Mouse (Mus musculus): Measurements from ENCODE around the gene Mcm10. TPM values are rescaled to one million over a fixed set of nuclear protein-coding genes. Genes with fewer than 3 reads are reported as not detected.

Gene Mcm10
- polyA plus RNA-seq, 1 experiment from 2014 or later = 1.8 TPM

- WGBS = 93% methylated on average over 6 of the region's 6 CpGs
- no peaks in the 10 kb centered on the region for H3K4me1 ChIP-seq (ENCODE audit: control insufficient read depth, insufficient read depth, low read length)
- no peak for ATAC-seq (ENCODE audit: low read depth)
- no peaks in the 10 kb centered on the region for H3K36me3 ChIP-seq (ENCODE audit: control insufficient read depth, insufficient read depth, low read length)
- H3K4me2 ChIP-seq (ENCODE audit: low read depth, low read length) = no peak overlapping the region
- no peaks in the 10 kb centered on the region for H3K27me3 ChIP-seq (ENCODE audit: control insufficient read depth, insufficient read depth, low read length)
- H3K9ac ChIP-seq (replicated peaks; ENCODE audit: low read depth, low read length) = no peak overlapping the region
- H3K9me3 ChIP-seq (ENCODE audit: control insufficient read depth, low read length) = no peaks in the 10 kb centered on the region
- no peak overlapping the region for H3K27ac ChIP-seq (ENCODE audit: low read depth, low read length)
- H3K4me3 ChIP-seq (ENCODE audit: low read depth, low read length) = no peak overlapping the region
Measured at GRCm38 (mm10) chr2:4996421-4996824, 16.2 kb downstream of the Mcm10 start.

- no peak for ATAC-seq (ENCODE audit: low read depth)
- WGBS = 94% methylated on average over 11 of the region's 11 CpGs
- H3K4me1 ChIP-seq (ENCODE audit: control insufficient read depth, insufficient read depth, low read length) = no peaks in the 10 kb centered on the region
- H3K27ac ChIP-seq (ENCODE audit: low read depth, low read length) = no peak overlapping the region
- no peak overlapping the region for H3K9ac ChIP-seq (replicated peaks; ENCODE audit: low read depth, low read length)
- H3K27me3 ChIP-seq (ENCODE audit: control insufficient read depth, insufficient read depth, low read length) = no peaks in the 10 kb centered on the region
- no peak overlapping the region for H3K4me2 ChIP-seq (ENCODE audit: low read depth, low read length)
- no peaks in the 10 kb centered on the region for H3K9me3 ChIP-seq (ENCODE audit: control insufficient read depth, low read length)
- H3K4me3 ChIP-seq (ENCODE audit: low read depth, low read length) = no peak overlapping the region
- H3K36me3 ChIP-seq (ENCODE audit: control insufficient read depth, insufficient read depth, low read length) = no peaks in the 10 kb centered on the region
Measured at GRCm38 (mm10) chr2:4995646-4996045, 16.9 kb downstream of the Mcm10 start.

DNA sequence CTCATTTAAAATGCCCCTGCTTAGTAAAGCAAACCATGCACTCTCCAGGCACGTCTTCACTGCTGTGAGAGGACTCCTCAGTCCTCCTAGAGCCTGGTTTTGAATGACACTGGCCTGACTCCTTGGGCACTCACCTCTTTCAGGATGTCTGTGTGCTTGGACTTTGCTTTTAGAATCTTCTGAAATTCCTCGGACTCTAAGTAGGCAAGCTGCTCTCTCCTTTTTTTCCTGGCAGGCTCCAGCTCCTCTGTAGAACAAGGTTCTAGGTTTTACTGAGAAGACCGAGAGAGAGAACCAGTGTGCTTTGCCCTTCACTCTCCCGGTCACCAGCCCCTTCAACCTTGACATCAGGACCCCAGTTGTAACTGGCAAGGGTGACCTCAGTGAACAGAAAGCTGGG lies 18.2 kb downstream of the Mcm10 start:
- H3K9ac ChIP-seq (replicated peaks; ENCODE audit: low read depth, low read length) = no peak overlapping the region
- H3K4me1 ChIP-seq (ENCODE audit: control insufficient read depth, insufficient read depth, low read length) = no peaks in the 10 kb centered on the region
- no peak overlapping the region for H3K4me2 ChIP-seq (ENCODE audit: low read depth, low read length)
- WGBS = 94% methylated on average over 4 of the region's 4 CpGs
- H3K36me3 ChIP-seq (ENCODE audit: control insufficient read depth, insufficient read depth, low read length) = no peaks in the 10 kb centered on the region
- H3K27me3 ChIP-seq (ENCODE audit: control insufficient read depth, insufficient read depth, low read length) = no peaks in the 10 kb centered on the region
- no peak overlapping the region for H3K4me3 ChIP-seq (ENCODE audit: low read depth, low read length)
- no peak overlapping the region for H3K27ac ChIP-seq (ENCODE audit: low read depth, low read length)
- no peak for ATAC-seq (ENCODE audit: low read depth)
- no peaks in the 10 kb centered on the region for H3K9me3 ChIP-seq (ENCODE audit: control insufficient read depth, low read length)

DNA sequence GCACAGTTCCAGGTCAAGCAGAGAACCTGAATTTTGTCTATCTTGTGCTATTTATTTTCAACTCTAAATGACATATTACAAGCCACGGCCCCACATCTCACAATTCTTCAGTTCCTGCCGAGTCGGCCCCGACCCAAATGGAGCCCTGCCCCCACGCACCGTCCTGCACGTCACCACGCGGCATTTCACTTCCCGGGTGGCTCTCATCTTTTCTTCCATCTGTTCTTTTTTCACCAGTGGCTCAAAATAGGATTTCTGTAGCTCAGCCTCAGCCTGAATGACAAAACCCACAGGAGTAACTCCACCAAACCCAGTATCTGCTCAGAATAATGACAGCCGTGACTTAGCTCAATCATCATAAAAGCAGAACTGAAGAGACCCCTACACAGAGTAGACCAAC lies 19.0 kb downstream of the Mcm10 start:
- no peaks in the 10 kb centered on the region for H3K4me1 ChIP-seq (ENCODE audit: control insufficient read depth, insufficient read depth, low read length)

GRCm38 (mm10) chr2:4988826-4989424 lies 23.7 kb downstream of the Mcm10 start:
- Histone ChIP-seq H3K27ac (ENCODE audit: low read depth, low read length) (no peak overlapping the region), H3K9me3 (ENCODE audit: control insufficient read depth, low read length) (no peaks in the 10 kb centered on the region), H3K4me3 (ENCODE audit: low read depth, low read length) (no peak overlapping the region), H3K27me3 (ENCODE audit: control insufficient read depth, insufficient read depth, low read length) (no peaks in the 10 kb centered on the region), H3K9ac (replicated peaks; ENCODE audit: low read depth, low read length) (no peak overlapping the region), H3K4me2 (ENCODE audit: low read depth, low read length) (no peak overlapping the region), H3K4me1 (ENCODE audit: control insufficient read depth, insufficient read depth, low read length) (no peaks in the 10 kb centered on the region), H3K36me3 (ENCODE audit: control insufficient read depth, insufficient read depth, low read length) (no peaks in the 10 kb centered on the region)
- 82% methylated on average over 11 of the region's 11 CpGs for WGBS
- ATAC-seq (ENCODE audit: low read depth) = no peak

More for the DNA sequence above, 19.0 kb downstream of the Mcm10 start:
- H3K9ac ChIP-seq (replicated peaks; ENCODE audit: low read depth, low read length) = no peak overlapping the region
- H3K9me3 ChIP-seq (ENCODE audit: control insufficient read depth, low read length) = no peaks in the 10 kb centered on the region
- H3K27ac ChIP-seq (ENCODE audit: low read depth, low read length) = no peak overlapping the region
- H3K4me2 ChIP-seq (ENCODE audit: low read depth, low read length) = no peak overlapping the region
- no peaks in the 10 kb centered on the region for H3K27me3 ChIP-seq (ENCODE audit: control insufficient read depth, insufficient read depth, low read length)
- ATAC-seq (ENCODE audit: low read depth) = no peak
- H3K36me3 ChIP-seq (ENCODE audit: control insufficient read depth, insufficient read depth, low read length) = no peaks in the 10 kb centered on the region
- H3K4me3 ChIP-seq (ENCODE audit: low read depth, low read length) = no peak overlapping the region
- 91% methylated on average over 11 of the region's 11 CpGs for WGBS

DNA sequence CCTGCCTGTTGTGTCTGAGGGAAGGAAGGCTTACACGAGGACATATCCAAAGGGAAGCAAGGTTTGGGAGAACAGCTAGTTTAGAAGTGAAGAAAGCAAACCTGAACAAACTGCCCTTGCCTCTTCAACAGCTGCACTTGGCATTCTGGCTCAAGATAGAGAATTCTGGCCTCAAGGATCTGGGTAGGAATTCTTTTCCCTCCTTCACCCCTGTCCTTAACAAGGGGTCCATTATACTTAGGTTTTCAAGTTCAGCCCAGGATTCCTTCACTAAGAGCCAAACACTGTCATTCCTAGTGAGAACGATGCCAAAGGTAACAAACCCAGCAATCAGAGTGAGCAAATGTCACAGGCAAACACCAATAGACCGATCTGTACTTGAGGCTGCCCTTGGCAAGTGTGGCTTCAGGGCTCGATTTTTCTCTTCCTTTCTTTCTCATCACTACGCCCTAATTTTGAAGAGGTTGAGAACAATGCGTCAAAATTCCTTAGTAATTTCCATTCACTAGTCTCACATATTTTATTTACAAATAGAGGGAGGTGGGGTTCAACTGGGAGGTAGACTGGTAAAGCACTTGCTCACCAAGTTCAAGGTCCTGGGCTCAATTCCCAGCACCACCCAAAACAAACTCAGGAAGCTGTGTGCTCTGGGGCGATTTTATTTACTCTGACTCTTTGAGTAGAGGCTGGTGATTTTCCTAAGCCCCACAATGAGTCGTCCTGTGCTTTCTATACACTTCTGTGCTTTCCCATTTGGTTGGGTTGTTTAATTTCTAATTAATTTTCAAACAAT lies 25.0 kb downstream of the Mcm10 start:
- ATAC-seq (ENCODE audit: low read depth) = no peak
- no peak overlapping the region for H3K9ac ChIP-seq (replicated peaks; ENCODE audit: low read depth, low read length)
- no peaks in the 10 kb centered on the region for H3K4me1 ChIP-seq (ENCODE audit: control insufficient read depth, insufficient read depth, low read length)
- no peak overlapping the region for H3K4me3 ChIP-seq (ENCODE audit: low read depth, low read length)
- no peaks in the 10 kb centered on the region for H3K9me3 ChIP-seq (ENCODE audit: control insufficient read depth, low read length)
- no peaks in the 10 kb centered on the region for H3K36me3 ChIP-seq (ENCODE audit: control insufficient read depth, insufficient read depth, low read length)
- H3K4me2 ChIP-seq (ENCODE audit: low read depth, low read length) = no peak overlapping the region
- H3K27ac ChIP-seq (ENCODE audit: low read depth, low read length) = no peak overlapping the region
- 87% methylated on average over 8 of the region's 8 CpGs for WGBS
- no peaks in the 10 kb centered on the region for H3K27me3 ChIP-seq (ENCODE audit: control insufficient read depth, insufficient read depth, low read length)

DNA sequence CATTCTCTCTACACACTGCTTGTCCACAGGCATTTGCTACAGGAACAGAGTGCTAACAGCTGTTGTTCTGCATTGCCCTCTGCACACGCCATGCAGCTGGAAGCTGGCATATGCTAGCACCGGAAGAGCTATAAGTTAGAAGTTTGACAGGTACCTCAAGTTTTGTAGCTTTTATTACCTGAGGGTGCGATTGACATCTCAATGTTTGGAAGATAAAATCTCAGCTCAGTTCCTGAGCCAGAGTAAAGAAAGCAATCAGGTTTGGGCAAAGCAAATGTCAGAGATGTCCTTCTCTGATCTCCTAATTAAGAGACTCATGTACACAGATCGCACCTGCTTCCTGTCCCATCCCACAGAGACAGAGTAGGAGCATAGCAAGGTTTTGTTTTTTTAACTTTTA lies 25.8 kb downstream of the Mcm10 start:
- Histone ChIP-seq H3K27me3 (ENCODE audit: control insufficient read depth, insufficient read depth, low read length) (no peaks in the 10 kb centered on the region), H3K9ac (replicated peaks; ENCODE audit: low read depth, low read length) (no peak overlapping the region), H3K27ac (ENCODE audit: low read depth, low read length) (no peak overlapping the region), H3K4me3 (ENCODE audit: low read depth, low read length) (no peak overlapping the region), H3K4me1 (ENCODE audit: control insufficient read depth, insufficient read depth, low read length) (no peaks in the 10 kb centered on the region), H3K9me3 (ENCODE audit: control insufficient read depth, low read length) (no peaks in the 10 kb centered on the region), H3K36me3 (ENCODE audit: control insufficient read depth, insufficient read depth, low read length) (no peaks in the 10 kb centered on the region), H3K4me2 (ENCODE audit: low read depth, low read length) (no peak overlapping the region)
- WGBS = 86% methylated on average over 4 of the region's 4 CpGs
- no peak for ATAC-seq (ENCODE audit: low read depth)

- Histone ChIP-seq H3K27me3 (ENCODE audit: control insufficient read depth, insufficient read depth, low read length) (no peaks in the 10 kb centered on the region), H3K36me3 (ENCODE audit: control insufficient read depth, insufficient read depth, low read length) (no peaks in the 10 kb centered on the region), H3K9me3 (ENCODE audit: control insufficient read depth, low read length) (no peaks in the 10 kb centered on the region), H3K4me1 (ENCODE audit: control insufficient read depth, insufficient read depth, low read length) (no peaks in the 10 kb centered on the region), H3K27ac (ENCODE audit: low read depth, low read length) (no peak overlapping the region), H3K4me3 (ENCODE audit: low read depth, low read length) (no peak overlapping the region), H3K9ac (replicated peaks; ENCODE audit: low read depth, low read length) (no peak overlapping the region), H3K4me2 (ENCODE audit: low read depth, low read length) (no peak overlapping the region)
- WGBS = 83% methylated on average over 6 of the region's 6 CpGs
- ATAC-seq (ENCODE audit: low read depth) = no peak
Measured at GRCm38 (mm10) chr2:4985000-4985399, 27.6 kb downstream of the Mcm10 start.

GRCm38 (mm10) chr2:4983987-4984386 lies 28.6 kb downstream of the Mcm10 start:
- no peak for ATAC-seq (ENCODE audit: low read depth)
- no peaks in the 10 kb centered on the region for H3K27me3 ChIP-seq (ENCODE audit: control insufficient read depth, insufficient read depth, low read length)
- no peaks in the 10 kb centered on the region for H3K4me1 ChIP-seq (ENCODE audit: control insufficient read depth, insufficient read depth, low read length)
- H3K4me3 ChIP-seq (ENCODE audit: low read depth, low read length) = no peak overlapping the region
- no peak overlapping the region for H3K4me2 ChIP-seq (ENCODE audit: low read depth, low read length)
- H3K9ac ChIP-seq (replicated peaks; ENCODE audit: low read depth, low read length) = no peak overlapping the region
- 35% methylated on average over 5 of the region's 5 CpGs for whole genome bisulfite sequencing
- no peak overlapping the region for H3K27ac ChIP-seq (ENCODE audit: low read depth, low read length)
- H3K36me3 ChIP-seq (ENCODE audit: control insufficient read depth, insufficient read depth, low read length) = no peaks in the 10 kb centered on the region
- H3K9me3 ChIP-seq (ENCODE audit: control insufficient read depth, low read length) = no peaks in the 10 kb centered on the region
